Mouse (Mus musculus): ENCODE measurements around the gene Ppard.
"Not testable (repeated sequence)": the region's sequence is repeated elsewhere in the genome, so short reads cannot be mapped to it uniquely, and the experiment has no call there.

Ppard gene

DNA sequence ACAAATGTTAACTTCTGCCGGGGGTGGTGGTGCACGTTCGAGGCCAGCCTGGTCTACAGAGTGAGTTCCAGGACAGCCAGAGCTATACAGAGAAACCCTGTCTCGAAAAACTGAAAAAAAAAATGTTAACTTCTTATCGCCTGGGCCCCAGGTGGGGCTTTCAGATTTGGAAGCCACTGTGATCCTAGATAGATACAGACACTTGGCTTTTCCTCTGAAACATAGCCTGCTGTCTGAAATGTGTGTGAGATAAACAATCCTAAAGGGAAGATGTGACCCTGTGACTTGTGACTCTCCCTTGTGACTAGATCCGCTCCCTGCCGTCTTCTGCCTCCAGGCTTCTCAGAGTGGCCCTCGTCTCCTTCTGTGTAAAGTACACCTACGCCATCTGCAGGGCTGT, 85.2 kb downstream of the Ppard start:
- DNase-seq, result no peak

DNA sequence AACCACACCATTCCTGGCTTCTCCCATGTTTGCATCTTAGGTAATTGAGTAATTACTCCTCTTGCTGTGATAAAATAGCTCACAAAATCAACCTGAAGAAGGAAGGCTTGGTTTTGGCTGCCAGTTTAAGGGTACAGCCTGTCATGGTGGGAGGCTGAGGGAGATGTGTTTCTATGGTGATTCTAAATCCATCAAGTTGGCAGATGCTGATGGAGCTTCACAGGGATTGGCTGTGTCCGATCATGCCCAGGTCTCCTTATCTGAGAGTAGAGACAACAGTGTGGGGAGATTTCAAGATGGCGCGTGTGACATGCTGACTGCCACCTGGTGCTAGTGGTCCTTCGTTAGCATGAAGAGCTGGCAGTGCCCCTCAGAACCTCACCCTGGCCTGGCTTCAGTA, 89.2 kb downstream of the Ppard start:
- DNase-seq, result no peak

DNA sequence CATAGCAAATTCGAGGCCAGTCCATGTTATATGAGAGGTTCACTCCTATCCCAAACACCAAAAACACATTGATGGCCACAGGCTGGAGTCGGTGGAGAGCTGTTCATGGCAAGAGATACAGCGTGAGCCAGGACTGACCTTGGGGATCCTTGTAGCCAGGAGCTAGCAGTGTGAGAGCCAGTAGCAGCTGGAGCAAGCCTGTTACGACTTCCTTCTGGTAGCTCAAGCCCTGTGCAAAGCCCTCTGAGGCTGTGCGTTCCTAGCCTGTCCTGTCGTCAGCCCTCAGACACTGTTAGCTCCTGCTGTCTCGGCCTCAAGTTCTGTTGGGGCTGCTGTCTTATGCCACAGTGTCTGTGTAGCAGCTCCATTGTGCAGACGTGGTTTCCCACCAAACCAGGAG, 91.3 kb downstream of the Ppard start:
- no peak for DNase-seq

DNA sequence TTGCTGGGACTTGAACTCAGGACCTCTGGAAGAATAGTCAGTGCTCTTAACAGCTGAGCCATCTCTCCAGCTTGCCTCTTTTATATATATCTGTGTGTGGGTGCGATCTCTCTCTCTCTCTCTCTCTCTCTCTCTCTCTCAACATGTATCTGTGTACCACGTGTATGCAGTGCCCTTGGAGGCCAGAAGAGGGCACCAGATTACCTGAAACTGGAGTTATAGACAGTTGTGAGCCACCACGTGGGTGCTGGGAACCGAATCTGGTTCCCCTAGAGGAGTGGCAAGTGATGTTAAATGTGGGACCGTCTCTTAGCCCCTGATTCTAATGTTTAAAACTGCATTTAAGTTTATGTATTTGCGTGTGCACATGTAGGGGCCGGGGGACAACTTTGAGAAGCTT, 91.9 kb downstream of the Ppard start:
- DNase-seq, result not testable (repeated sequence)

DNA sequence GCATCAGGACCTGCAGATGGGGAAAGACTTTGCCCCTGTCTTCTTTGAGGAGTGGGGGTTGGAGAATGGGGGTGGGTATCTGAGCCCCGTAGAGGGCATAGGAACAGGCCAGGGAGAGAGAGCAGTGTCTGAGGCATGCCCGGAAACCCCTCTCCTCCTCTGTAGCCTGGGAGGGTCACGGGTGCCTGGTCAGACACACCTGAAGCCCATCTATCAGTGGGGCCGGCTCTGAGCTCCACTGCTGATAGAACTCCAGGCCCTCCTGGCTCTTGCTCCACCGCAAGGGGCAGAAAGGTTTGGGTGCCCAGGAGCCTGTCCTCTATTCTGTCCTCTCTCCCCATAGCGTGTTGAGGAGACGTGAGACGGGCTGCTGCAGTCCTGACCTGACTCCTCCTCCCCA, 93.3 kb downstream of the Ppard start:
- no peak for DNase-seq

DNA sequence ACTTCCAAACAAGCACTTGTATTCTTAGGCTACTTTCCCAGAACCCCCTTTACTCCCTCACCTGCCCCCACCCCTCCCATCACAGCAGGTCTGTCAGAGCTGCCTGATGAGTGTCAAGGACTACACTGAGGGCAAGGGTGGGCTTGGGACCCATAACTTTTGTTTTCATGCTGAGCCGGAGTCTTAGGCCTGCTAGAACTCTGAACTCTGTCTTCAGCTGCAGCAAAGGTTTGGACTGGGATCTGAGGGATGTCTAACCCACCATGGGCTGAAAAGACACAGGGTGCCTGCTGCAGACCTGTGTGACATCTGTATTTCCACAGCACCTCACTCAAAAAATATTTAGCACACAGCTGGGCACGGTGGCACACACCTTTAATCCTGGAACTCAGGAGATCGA, 94.5 kb downstream of the Ppard start:
- DNase-seq, result no peak

DNA sequence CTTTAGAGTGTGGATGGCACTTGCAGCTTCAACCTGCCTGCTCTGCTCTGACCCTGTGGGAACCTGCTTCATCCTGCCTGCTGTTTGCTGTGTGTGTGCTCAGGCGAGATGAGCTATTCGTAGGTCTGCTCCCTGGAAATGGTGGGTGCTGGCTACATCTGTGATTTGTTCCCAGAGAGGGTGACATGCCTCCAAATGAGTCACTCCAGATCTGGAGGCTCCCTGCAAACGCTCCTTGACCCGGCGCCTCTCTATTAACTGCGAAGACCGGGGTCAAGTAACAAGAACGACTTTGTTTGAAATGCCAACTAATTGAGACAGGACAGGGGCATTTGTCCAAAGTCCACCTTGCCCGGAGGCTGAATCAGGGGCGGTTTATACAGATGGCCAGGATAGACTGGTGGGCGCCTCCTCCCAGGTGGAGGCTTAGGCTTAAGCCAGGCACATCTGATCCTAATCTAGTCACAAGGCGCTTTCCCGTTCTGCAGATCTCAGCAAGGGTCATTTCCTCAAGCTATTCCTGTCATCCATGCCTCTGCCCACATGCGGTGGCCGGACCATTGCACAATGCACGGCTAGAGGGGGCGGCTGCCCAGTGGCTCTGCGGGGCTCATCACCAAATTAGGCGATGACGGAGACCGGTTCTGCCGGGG, 95.3 kb downstream of the Ppard start:
- DNase-seq, result no peak

DNA sequence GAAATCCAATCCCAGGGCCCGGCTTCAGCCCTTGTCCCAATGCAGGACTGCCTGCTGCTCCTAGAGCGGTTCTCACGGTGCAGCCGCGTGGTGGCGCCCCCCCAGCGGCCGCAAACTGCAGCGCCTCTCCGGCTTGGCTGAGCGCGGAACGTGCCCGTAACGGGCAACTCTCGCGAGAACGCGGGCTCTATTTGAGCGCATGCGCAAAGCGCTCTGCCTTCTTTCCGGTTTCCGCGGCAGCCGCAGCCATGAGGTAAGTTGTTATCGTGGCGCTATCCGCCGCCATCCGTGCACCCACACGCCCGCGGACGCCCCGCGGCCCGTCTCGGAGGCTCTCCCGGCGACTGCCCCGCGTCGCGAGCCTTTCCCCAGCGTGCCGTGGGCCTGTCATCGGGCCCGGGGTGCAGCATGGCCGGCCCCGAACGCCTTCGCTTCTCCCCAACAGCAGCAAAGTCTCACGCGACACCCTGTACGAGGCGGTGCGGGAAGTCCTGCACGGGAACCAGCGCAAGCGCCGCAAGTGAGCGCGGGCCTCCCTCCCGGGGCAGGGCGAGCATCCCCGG, 95.9 kb downstream of the Ppard start, which contains the start of gene Rpl10a:
Rpl10a (plus strand) TSS at position 106 of the 563 bp plus-strand sequence.
- DNase-seq, result peak; percentile 98

DNA sequence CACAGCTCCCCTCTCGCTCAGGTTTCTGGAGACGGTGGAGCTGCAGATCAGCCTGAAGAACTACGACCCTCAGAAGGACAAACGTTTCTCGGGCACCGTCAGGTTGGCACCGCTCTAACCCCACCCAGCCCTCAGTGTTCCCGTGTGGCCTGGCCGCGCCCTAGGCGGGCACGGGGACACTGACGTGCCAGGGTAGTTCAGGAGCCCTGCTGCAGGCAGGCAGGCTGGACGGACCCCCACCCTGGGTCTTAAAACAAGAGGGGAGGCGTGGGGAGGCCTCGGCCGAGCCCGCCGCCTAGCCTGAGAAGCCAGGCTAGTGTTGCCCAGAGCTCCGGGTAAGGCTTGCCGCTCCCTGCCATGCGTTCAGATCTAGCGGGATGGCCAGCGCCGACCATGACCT, 96.4 kb downstream of the Ppard start:
- DNase-seq, result peak; percentile 48

DNA sequence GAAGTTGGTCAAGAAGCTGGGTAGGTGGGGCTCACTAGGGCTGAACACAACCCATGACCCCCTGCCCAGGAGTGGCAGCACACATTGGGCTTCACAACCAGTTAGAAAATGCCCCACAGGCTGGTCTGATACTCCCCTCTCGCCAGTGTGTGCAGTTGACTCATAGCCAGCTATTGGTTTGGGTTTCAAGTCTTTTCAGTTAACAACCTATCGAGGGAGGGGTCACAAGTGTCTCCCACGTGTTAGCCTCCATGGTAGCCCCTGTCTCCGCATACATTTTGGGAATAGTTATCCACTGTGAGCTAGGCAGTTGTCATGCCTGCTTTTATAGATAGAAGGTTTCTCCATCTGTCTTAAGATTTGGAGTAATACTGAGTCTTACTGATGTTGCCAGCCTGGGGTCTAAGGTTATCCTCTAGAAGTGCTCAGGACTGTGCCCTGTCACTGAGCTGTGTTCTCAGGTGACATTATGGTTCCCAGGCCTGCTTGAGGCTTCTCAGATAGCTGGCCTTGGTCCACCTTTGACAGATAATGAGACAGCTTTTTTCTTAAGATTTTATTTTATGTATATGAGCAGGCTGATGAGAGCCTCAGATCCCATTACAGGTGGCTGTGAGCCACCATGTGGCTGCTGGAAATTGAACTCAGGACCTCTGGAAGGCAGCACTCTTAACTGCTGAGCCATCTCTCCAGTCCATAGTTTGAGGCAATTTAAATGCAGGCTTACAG, 97.2 kb downstream of the Ppard start:
- DNase-seq, result no peak

DNA sequence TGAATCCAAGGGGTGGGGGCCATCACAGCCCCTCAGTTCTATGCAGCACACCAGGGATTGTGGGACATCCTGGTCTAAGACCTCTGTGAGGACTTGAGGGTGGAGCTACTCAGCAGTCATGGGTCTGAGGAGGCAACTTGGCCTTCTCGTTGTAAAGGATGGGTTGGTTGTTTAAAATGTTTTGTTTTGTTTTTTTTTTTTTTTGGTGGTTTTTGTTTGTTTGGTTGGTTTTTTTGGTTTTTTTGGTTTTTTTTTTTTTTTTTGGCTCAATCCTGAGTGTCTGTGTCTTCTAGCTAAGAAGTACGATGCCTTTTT, 97.7 kb downstream of the Ppard start:
- DNase-seq, result no peak

DNA sequence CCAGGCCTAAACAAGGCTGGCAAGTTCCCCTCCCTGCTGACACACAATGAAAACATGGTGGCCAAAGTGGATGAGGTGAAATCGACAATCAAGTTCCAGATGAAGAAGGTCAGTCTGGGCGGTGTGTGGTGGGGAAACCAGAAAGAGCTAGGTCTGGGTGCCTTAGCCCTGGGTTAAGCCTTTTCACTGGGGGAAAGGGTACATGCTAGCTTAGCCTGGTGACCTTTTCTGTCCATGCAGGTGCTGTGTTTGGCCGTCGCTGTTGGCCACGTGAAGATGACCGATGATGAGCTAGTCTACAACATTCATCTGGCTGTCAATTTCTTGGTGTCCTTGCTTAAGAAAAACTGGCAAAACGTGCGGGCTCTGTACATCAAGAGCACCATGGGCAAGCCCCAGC, 98.1 kb downstream of the Ppard start:
- not testable (repeated sequence) for DNase-seq

DNA sequence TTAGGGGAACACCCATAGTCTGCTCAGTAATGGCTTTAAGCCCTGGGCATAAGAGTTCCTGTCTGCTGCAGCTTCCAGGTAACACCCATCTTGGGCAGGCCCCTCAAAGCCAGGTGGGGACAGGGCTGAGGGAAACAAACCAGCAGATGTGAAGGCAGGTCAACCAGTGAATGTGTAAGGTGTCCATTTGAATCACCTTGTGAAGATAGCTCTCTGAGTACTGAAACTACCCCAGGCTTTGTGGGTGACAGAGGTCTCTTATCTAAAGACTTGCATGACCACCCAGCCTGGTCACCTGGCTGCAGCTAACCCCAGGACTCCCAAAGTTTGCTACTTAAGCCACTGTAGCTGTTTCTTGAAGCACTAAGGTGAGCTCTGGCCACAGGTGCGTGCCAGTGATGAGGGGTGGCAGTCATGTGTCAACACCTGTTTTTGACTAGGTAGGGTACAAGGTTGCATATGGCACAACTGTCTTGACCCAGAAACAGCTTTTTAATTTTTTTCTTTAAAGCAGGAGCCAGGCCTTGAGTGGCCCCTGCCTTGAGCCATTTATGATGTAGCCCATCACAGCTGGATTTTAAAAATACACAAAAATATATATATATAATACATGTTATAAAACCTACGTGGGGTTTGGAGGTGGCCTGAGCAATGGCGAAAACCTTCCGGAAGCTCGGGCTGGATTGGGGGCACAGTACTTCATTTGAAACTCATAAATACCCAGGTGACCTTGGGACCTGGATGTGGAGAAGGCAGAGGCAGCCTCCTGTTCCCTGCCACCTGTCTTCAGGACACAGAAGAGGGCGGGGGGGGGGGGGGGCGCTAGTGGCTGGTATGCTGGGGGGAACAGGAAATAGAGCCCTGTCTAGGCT, 99.0 kb downstream of the Ppard start:
- peak; percentile 43 for DNase-seq

DNA sequence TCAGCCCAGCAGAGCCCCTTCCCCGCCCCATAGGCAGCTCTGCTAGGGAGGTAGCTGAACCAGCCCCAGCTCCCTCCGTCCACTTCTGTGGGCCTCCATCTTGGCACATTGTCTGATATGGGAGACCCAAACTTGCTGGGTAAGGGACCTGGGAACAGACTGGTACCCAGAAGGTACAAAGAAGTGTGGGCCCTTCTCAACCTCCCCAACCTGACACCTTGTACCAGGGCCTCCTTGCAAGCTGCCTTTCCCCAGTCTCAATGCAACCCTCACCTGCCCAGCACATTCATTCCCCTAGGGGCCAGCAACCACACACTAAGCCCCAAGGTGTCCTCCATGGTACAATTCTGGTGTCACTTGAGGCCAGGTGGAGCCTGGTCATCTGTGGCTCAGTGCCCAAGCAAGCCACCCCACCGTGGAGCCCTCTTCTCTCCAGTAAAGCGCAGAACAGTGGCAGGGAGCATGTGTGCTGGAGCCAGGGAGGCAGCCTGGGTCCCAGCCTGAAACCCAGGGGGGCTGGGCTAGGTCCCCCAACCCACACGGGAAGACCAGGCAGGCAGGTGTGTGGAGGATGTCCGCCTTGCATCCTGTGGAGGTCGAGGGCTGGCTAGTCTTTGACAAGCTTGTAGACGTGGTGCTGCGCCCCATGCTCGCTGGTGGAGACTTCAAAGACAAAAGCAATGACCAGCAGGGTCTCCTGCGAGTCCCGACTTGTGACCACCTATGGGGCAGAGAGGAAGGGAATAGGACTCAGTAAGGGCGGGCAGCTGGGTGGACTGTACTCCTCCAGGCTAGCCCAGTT, 99.8 kb downstream of the Ppard start:
- no peak for DNase-seq

DNA sequence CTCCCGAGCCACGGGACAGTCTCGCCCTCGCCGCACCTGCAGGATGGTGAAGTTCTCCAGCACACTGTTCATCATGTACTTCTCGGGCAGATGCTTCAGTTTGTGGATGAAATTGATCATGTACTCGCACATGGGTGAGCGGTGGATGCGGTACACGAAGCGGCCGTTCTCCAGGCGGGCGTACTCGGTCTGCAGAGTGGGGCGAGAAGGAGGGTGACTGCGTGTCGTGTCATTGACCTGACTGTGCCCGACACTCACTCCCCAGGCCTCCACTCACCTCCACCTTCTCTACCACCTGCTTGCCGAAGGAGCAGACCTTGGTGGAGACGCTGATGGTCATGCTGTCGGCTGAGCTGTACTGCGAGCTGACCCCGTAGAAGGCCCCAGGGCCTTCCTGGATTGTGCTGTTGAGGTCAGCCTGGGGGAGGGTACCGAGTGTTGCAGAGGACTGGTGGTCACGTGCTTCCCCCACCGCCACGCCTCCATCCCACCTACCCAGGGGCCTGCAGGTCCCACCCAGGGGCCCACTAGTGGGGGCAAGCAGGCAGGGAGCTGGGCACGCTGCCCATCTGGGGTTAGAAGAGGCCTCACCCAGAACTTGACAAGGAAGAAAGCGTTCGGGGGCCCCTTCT, 100.5 kb downstream of the Ppard start:
- DNase-seq, result peak; percentile 35

DNA sequence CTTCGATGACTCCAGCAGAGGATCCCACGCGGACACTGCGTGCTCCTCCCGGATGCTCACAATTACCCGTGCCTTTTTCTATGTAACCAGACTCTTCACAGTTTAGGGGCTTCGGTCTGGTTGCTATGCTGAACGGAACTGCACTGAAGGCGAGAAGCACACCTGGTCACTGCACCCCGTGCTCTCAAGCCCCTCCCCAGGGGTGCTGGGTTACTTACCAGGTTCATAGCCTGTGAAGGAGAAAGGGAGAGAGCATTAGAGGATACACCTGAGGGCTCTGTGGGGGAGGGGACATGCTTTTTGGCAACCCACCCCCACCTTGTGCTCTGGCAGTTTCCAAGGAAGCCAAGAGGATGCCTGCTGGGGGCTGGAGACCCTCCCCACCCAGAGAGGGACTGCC, 102.8 kb downstream of the Ppard start:
- no peak for DNase-seq

DNA sequence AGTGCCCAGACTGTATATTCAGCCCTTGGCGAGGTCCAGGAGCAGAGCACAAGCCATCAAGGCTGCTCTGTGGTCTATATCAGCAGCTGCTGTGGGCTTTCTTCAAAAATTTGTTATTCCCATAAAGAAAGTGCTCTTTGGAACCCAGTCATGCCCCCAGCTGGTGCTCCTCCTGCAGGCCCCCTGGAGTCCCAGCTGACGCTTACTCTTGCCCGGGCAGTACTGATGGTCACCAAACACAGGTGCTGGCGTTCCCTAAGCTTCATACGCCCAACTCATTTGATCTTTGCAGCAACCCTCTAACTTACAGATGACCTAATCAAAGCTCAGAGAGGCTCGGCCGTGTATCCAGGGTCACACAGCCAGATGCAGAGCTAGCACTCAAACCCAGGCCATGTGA, 105.0 kb downstream of the Ppard start:
- no peak for DNase-seq

DNA sequence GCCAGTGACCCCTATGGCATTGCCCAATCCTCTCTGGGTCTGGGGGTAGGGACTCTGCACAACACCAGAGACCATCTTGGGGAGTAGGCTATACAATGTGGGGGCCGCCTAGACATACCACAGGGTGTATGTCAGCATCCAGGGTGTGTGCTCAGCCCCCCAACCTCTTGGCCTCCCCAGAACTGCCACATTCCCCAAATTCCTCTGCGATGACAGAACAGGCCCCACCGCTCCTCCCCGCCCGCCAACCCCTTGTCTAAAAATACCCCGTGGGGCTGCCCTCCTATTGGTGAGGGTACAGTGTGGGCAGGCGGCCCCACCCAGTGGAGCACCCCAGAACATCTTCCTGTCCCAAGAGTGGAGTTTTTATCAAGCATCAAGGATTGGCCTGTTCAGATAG, 108.1 kb downstream of the Ppard start:
- DNase-seq, result no peak

DNA sequence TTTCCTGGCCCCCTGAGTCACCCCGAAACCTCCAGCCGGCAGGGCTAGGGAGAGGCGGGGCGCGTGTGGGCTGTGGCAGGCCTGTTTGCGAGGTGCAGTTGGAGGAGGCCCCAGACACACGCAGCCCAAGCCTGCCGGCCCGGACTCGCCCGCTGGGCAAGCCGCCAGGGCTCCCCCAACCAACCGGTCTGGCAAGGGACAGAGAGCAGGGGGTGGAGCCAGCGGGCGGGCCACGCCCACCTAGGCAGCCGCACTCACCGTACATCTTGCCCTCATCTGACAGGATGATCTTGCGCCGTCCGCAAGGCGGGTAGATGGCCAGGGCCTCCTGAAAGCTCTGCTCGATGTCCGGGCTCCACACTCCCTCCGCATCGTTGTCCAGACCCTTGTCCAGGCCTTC, 108.6 kb downstream of the Ppard start:
- DNase-seq, result peak; percentile 88

DNA sequence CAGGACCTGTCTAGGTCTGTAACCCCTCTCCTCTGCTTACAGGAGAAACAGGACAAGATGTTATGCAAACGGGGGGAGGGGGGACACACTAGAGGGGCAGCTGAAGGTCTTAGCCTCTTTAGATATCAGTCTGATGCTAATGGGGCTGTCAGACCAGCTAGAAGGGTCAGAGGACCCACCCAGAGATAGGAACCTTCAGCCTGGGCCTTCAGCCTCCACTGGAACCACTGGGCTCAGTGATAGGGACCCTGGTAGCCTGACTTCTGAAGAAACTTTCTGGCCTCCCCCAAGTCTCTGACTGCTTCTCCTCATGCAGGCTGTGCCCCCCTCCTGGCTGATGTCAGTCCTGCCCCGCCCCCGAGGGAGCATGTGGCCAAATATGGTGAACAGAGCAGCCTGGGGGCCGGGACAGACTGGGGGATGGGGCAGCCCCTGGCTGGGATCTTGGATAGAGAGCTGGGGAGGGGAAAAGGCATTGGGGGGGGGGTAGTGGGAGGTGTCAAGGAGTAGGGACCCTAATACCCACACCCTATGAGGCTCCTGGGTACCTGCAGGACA, 111.6 kb downstream of the Ppard start:
- peak; percentile 51 for DNase-seq

DNA sequence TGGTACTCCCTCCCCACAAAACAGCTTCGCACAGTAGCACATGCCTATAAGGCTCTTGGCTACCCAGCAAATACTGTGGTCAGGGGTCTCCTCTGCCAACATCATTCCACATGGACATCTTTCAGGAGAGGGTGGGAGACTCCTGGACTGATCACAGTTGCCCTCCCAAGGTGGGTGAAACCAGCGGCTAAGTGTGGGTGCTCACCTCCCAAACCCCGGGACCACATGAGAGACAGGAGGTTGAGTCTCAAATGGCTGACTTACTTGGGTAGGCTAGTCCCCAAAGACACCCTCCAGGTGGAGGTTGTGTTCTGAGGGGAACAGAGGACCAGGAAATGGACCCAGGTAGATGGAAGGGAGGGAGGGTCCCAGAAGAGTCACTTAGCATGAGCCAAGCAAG, 112.2 kb downstream of the Ppard start:
- no peak for DNase-seq

DNA sequence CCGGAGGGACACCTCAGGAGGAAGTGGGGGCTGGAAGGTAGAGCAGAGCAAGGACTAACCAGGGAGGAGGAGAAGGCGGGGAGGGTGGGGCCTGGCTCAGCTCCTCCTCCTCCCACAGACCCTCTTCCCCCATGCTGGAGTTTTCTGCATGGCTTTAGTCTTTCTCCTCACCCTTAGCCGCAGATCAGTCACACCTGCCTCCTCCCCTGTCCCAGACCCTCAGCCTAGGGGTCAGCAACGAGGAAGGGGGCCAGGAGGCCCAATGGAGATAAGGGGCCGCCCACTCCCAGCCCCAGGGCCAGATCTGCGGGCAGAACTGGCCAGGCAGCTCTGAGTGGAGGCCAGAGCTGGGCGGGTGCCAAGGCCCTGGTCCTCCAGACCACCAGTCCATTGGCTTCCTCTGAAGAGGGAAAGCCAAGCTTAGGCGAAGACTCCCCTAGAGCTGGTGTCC, 112.8 kb downstream of the Ppard start:
- no peak for DNase-seq

Data from liver (tissue).